In genomic region chr7:118318432-118319135, GRCm38 (mm10) we compare ENCODE assay signal across 18 mouse cellular contexts.
DNase-seq lines count a peak whose midpoint lies in the region; ATAC-seq and TF ChIP-seq lines count a peak whose summit lies in the region.
"Had no signal": no experiment of that assay in that cellular context is flagged by ENCODE, and none has a peak within 500 bp of the region (broad histone marks: within the 10 kb centered on the region; RNA-seq: fewer than 3 reads in every experiment).

No protein-coding gene starts in this region.

- no peak for TF ChIP-seq CTCF in liver, postnatal 0 days (IDR thresholded peaks at IDR 0.05; ENCODE audit: low read depth)

- no peak for DNase-seq in liver
- DNase-seq in liver, postnatal 0 days = no peak
- DNase-seq in thymus, postnatal 36 days = no peak
- DNase-seq in lung, postnatal 4 days = no peak
- DNase-seq: adrenal gland, adult 8-10 months; cerebellum, adult 8-10 months; gastrocnemius, postnatal 10 days; layer of hippocampus, postnatal 36 days; midbrain, embryonic 14.5 days; right cerebral cortex, postnatal 14 days had no signal

- no peak overlapping the region for H3K27ac ChIP-seq in liver, embryonic 12.5 days
- H3K27ac ChIP-seq in kidney, embryonic 15.5 days = peak overlapping the region; percentile 49; the same call in 1 of the 2 replicates
- H3K27ac ChIP-seq in liver, postnatal 0 days (ENCODE audit: low read depth) = peak overlapping the region; percentile 36; the same call in 1 of the 2 replicates
- H3K27ac ChIP-seq: forebrain, embryonic 12.5 days; heart, embryonic 15.5 days; hindbrain, postnatal 0 days; neural tube, embryonic 15.5 days had no signal

- no peaks in the 10 kb centered on the region for H3K9me3 ChIP-seq in liver, embryonic 12.5 days (replicated peaks)
- no peaks in the 10 kb centered on the region for H3K9me3 ChIP-seq in kidney, embryonic 15.5 days (replicated peaks)
- no peaks in the 10 kb centered on the region for H3K9me3 ChIP-seq in liver, postnatal 0 days (ENCODE audit: low read length)
- H3K9me3 ChIP-seq: forebrain, embryonic 12.5 days; heart, embryonic 15.5 days; neural tube, embryonic 15.5 days had no signal

- TF ChIP-seq EP300 in liver, postnatal 0 days (IDR thresholded peaks at IDR 0.05; ENCODE audit: low read depth) = no peak

- H3K4me3 ChIP-seq in liver, embryonic 12.5 days = no peak overlapping the region
- H3K4me3 ChIP-seq in kidney, embryonic 15.5 days (replicated peaks) = no peak overlapping the region
- no peak overlapping the region for H3K4me3 ChIP-seq in liver, postnatal 0 days (ENCODE audit: low read depth, low read length)
- H3K4me3 ChIP-seq: forebrain, embryonic 12.5 days; heart, embryonic 15.5 days; neural tube, embryonic 15.5 days had no signal

- no peaks in the 10 kb centered on the region for H3K36me3 ChIP-seq in liver, embryonic 12.5 days
- H3K36me3 ChIP-seq in kidney, embryonic 15.5 days = no peaks in the 10 kb centered on the region
- H3K36me3 ChIP-seq in liver, postnatal 0 days (replicated peaks; ENCODE audit: insufficient read depth, low read length) = no peaks in the 10 kb centered on the region
- H3K36me3 ChIP-seq: forebrain, embryonic 12.5 days; heart, embryonic 15.5 days; neural tube, embryonic 15.5 days had no signal

- H3K4me1 ChIP-seq in liver, embryonic 12.5 days = no peaks in the 10 kb centered on the region; the same call in 1 of the 2 replicates
- no peaks in the 10 kb centered on the region for H3K4me1 ChIP-seq in kidney, embryonic 15.5 days
- no peaks in the 10 kb centered on the region for H3K4me1 ChIP-seq in liver, postnatal 0 days (ENCODE audit: insufficient read depth)
- H3K4me1 ChIP-seq: forebrain, embryonic 12.5 days; heart, embryonic 15.5 days; neural tube, embryonic 15.5 days had no signal

- H3K4me2 ChIP-seq in liver, embryonic 12.5 days = no peak overlapping the region
- no peak overlapping the region for H3K4me2 ChIP-seq in kidney, embryonic 15.5 days
- peak overlapping the region; percentile 47 for H3K4me2 ChIP-seq in liver, postnatal 0 days (ENCODE audit: low read depth, low read length)
- H3K4me2 ChIP-seq: forebrain, embryonic 12.5 days; heart, embryonic 15.5 days; neural tube, embryonic 15.5 days had no signal

- ATAC-seq in liver, embryonic 12.5 days = 0 out of 2 replicates have a peak, but pooled peaks have one; percentile 54
- no peak for ATAC-seq in kidney, embryonic 15.5 days (replicated peaks; ENCODE audit: low FRiP score)
- ATAC-seq in liver, postnatal 0 days = peak; percentile 95
- ATAC-seq in granulocyte monocyte progenitor cell, adult 5-6 weeks (replicated peaks; ENCODE audit: poor library complexity, severe bottlenecking) = no peak
- ATAC-seq: hindbrain, postnatal 0 days; lung, postnatal 0 days had no signal

- WGBS in liver, embryonic 12.5 days (ENCODE audit: insufficient replicate concordance) = 53% methylated on average over 12 of the region's 12 CpGs
- WGBS in kidney, embryonic 15.5 days = 61% methylated on average over 12 of the region's 12 CpGs
- 40% methylated on average over 12 of the region's 12 CpGs for WGBS in liver, postnatal 0 days (ENCODE audit: insufficient replicate concordance)

- no peaks in the 10 kb centered on the region for H3K27me3 ChIP-seq in liver, embryonic 12.5 days (replicated peaks)
- H3K27me3 ChIP-seq in kidney, embryonic 15.5 days = no peaks in the 10 kb centered on the region
- H3K27me3 ChIP-seq in liver, postnatal 0 days (ENCODE audit: insufficient read depth, low read length) = no peaks in the 10 kb centered on the region
- H3K27me3 ChIP-seq: forebrain, embryonic 12.5 days; neural tube, embryonic 15.5 days had no signal

- no peak overlapping the region for H3K9ac ChIP-seq in liver, embryonic 12.5 days
- no peak overlapping the region for H3K9ac ChIP-seq in kidney, embryonic 15.5 days
- no peak overlapping the region for H3K9ac ChIP-seq in liver, postnatal 0 days (replicated peaks)
- H3K9ac ChIP-seq: forebrain, embryonic 12.5 days; heart, embryonic 15.5 days; neural tube, embryonic 15.5 days had no signal

Comparison
In these comparisons a context has a peak if more than half of its experiments do, and no peak if none do; other contexts are left out.
1. ATAC-seq: peak in liver, embryonic 12.5 days (single experiment) and liver, postnatal 0 days (single experiment); none in kidney, embryonic 15.5 days (single experiment) and granulocyte monocyte progenitor cell, adult 5-6 weeks (single experiment).